Mouse (Mus musculus) heart, postnatal 36 days (tissue): ENCODE results near the gene Prdm8. TPM values are rescaled to one million over a fixed set of nuclear protein-coding genes. Genes with fewer than 3 reads are reported as not detected.

Experiments
- total RNA-seq, 2 experiments: library from RNA; stranded (reverse); gene quantifications; 2 replicates each; pipeline ENCODE4 v1.2.3; 2021

Prdm8 gene
- total RNA-seq, 2 experiments from 2014 or later, result 0.25 to 0.35 TPM

Other genes starting within 250 kb of the Prdm8 start
- gene Antxr2, start 136.2 kb upstream of the Prdm8 start, total RNA-seq, result 10 to 100 TPM; 73.9 to 77.0 TPM
- not detected for gene Fgf5, start 87.0 kb downstream of the Prdm8 start, total RNA-seq
- not detected for gene Cfap299, start 162.1 kb downstream of the Prdm8 start, total RNA-seq